Mouse (Mus musculus) limb, embryonic 10.5 days (tissue): Measurements from ENCODE around the gene Arhgef15. TPM values are rescaled to one million over a fixed set of nuclear protein-coding genes. Genes with fewer than 3 reads are reported as not detected.
A peak's percentile ranks its signal among the peaks of the same experiment; 100 is the strongest.
"Not testable (repeated sequence)": the region's sequence is repeated elsewhere in the genome, so short reads cannot be mapped to it uniquely, and the experiment has no call there.

Source experiments
- DNase-seq: peaks from one replicate; pipeline ENCODE4 v3.0.0-alpha.2; 2017; ENCODE audit warnings: low spot score
- H3K27ac ChIP-seq: fragments of 300-500 bp; sonication (generic); 2 replicates; pipeline ENCODE4 v1.5.1; 2016; ENCODE audit warnings: mild to moderate bottlenecking
- H3K27me3 ChIP-seq: fragments of 300-500 bp; sonication (generic); 2 replicates; pipeline ENCODE4 v1.6.1; 2016; ENCODE audit warnings: low read depth, mild to moderate bottlenecking; ENCODE audit not compliant: poor library complexity, severe bottlenecking
- H3K36me3 ChIP-seq: fragments of 300-500 bp; sonication (generic); 2 replicates; pipeline ENCODE4 v1.6.1; 2016; ENCODE audit warnings: mild to moderate bottlenecking, moderate library complexity
- H3K4me1 ChIP-seq: fragments of 300-500 bp; sonication (generic); 2 replicates; pipeline ENCODE4 v1.6.1; 2016
- H3K4me3 ChIP-seq: fragments of 300-500 bp; sonication (generic); 2 replicates; pipeline ENCODE4 v1.5.1; 2016; ENCODE audit warnings: mild to moderate bottlenecking, moderate library complexity
- H3K9me3 ChIP-seq: fragments of 300-500 bp; sonication (generic); replicated peaks from 2 replicates; pipeline ENCODE4 v1.6.1; 2016; ENCODE audit warnings: mild to moderate bottlenecking
- WGBS: fragments of 180-500 bp; shearing (Covaris S2); methylation state at CpG from one replicate; pipeline ENCODE4 v1.1.7; 2016; 5-methylcytosine and 5-hydroxymethylcytosine counted together
- polyA plus RNA-seq: library from polyadenylated mRNA; unstranded; fragments of >200 nt; fragmentation: Nextera tagmentation; extraction: Ambion mirVana; gene quantifications from 2 replicates; pipeline ENCODE4 v1.2.1, GENCODE M21; 2016

Arhgef15 gene
- polyA plus RNA-seq, 1 experiment from 2014 or later = 9.0 TPM

DNA sequence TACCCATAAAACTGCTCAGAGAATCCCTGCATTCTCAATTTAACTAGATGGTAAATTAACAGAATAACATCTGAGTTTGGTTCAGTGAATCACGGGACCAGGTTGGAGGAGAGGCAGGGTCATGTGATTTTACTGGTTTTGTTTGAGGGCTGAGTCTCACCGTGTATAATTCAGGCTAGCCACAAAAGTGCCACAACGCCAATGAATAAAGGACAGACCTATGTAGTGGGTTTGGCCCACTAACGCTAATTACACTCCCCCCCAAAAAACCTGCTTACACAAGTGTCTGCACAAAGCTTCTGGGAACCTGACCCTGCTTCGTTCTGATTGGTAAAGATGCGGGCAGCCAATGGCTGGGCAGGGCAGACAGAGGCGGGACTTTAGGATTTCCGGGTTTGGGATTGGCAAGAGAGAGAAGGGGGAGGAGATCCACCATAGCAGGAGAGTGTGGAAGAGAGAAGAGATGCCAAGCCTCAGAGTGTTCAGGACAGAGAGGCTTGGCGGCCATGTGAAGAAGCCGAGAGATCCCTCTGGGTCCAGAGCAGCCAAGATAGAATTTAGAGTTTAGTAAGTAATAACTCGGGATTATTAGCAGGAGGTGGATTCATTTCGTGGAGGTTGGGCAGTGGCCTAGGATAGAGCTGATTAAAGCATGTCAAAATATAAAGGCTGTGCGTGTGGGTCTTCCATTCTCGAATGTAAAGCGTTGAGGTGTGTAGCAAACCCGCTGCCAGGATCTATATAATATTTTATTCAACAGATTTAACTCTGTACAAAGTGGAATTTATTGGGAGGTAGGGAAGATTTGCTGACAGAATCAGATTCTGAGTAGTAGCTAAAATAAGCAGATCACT, 17.6 kb downstream of the Arhgef15 start:
- peaks cover 15% of the 10 kb centered on the region for H3K4me1 ChIP-seq
- H3K27me3 ChIP-seq = no peaks in the 10 kb centered on the region
- H3K36me3 ChIP-seq = 0 out of 2 replicates have a peak, but pooled peaks cover 2% of the 10 kb centered on the region
- peak overlapping the region; percentile 55 for H3K4me3 ChIP-seq
- DNase-seq = peak; percentile 83
- peak overlapping the region; percentile 82 for H3K27ac ChIP-seq
- H3K9me3 ChIP-seq = no peaks in the 10 kb centered on the region
- 4% methylated on average over 16 of the region's 16 CpGs for WGBS

- not testable (repeated sequence) for H3K4me3 ChIP-seq, H3K27me3 ChIP-seq, DNase-seq, H3K9me3 ChIP-seq, H3K36me3 ChIP-seq, H3K27ac ChIP-seq
- H3K4me1 ChIP-seq = peaks cover 15% of the 10 kb centered on the region
- WGBS = 89% methylated on average over 4 of the region's 4 CpGs
These were observed 20.3 kb downstream of the Arhgef15 start for GRCm38 (mm10) chr11:68936951-68937350.

GRCm38 (mm10) chr11:68933885-68934507, 23.3 kb downstream of the Arhgef15 start:
- H3K4me1 ChIP-seq = peaks cover under 1% of the 10 kb centered on the region; the same call in 1 of the 2 replicates
- H3K27ac ChIP-seq = no peak overlapping the region
- no peaks in the 10 kb centered on the region for H3K9me3 ChIP-seq
- 86% methylated on average over 5 of the region's 5 CpGs for WGBS
- no peaks in the 10 kb centered on the region for H3K36me3 ChIP-seq
- no peak overlapping the region for H3K4me3 ChIP-seq
- no peaks in the 10 kb centered on the region for H3K27me3 ChIP-seq
- no peak for DNase-seq

DNA sequence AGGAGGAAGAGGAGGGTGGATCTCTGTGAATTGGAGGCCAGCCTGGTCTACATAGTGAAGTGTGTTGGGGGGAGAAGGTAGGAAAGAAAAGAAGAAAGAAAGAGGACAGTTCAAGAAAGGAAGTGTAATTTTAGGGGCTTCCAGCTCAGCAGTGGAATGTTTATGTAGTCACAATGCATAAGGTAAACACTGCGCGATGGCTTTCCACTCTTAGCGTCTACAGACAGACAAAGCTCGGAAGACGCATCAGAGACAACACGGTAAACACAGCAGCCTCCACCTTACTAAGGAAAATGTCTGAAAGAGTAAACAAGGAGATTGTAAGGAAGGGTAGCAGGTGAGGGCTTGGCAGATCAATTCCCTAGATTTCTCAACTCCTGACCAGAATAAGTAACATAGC, 27.3 kb downstream of the Arhgef15 start:
- no peak for DNase-seq
- H3K36me3 ChIP-seq = no peaks in the 10 kb centered on the region
- H3K27ac ChIP-seq = no peak overlapping the region
- no peaks in the 10 kb centered on the region for H3K27me3 ChIP-seq
- H3K4me3 ChIP-seq = no peak overlapping the region
- H3K9me3 ChIP-seq = no peaks in the 10 kb centered on the region
- 80% methylated on average over 6 of the region's 6 CpGs for WGBS
- H3K4me1 ChIP-seq = no peaks in the 10 kb centered on the region

DNA sequence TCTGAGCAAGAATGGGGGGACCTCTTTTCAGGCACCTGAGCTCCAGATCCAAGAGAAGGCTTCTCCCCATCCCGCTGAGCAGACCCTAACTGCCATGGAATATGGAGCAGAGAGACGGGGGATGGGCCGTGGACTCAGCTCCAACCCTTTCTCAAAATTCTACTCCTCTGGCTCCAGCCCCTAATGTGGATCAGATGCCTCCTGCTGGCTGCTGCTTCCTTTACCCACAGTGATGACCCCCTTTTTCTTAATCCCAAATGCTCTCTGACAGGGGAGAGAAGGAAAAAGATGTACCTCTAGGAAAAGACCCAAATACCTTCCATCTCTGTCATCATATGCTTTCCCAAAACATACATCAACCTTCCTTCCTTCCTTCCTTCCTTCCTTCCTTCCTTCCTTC, 30.3 kb downstream of the Arhgef15 start, which contains the start of gene Odf4:
Gene Odf4 (minus strand): TSS at position 101 of the 400 bp plus-strand sequence.
- Histone ChIP-seq H3K4me3 (no peak within 1 kb of the TSS), H3K9me3 (no peaks in the 10 kb centered on the region), H3K27ac (no peak within 1 kb of the TSS), H3K27me3 (no peaks in the 10 kb centered on the region), H3K36me3 (no peaks in the 10 kb centered on the region), H3K4me1 (peaks cover 3% of the 10 kb centered on the region; the same call in 1 of the 2 replicates)
- no peak for DNase-seq
- 83% methylated on average over 3 of the region's 3 CpGs for WGBS

DNA sequence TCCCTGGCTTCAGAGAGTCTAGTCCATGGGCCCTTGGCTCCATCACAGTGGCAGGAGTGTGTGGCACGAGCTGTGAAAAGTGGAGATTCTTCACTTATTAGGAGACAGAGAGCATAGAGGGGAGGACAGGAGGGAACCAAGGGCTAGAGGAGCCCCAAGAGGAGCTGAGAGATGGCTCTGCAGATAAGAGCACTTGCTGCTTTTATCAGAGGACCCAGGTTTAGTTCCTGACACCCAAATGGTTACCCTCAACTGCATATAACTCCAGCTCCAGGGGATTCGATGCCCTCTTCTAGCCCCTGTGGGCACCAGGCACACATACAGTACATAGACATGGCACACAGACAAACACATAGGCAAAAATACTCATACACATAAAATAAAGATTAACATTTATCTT, 32.5 kb downstream of the Arhgef15 start:
- Histone ChIP-seq H3K27me3 (no peaks in the 10 kb centered on the region), H3K27ac (no peak overlapping the region), H3K36me3 (no peaks in the 10 kb centered on the region), H3K4me1 (peaks cover 3% of the 10 kb centered on the region; the same call in 1 of the 2 replicates), H3K9me3 (no peaks in the 10 kb centered on the region), H3K4me3 (no peak overlapping the region)
- no peak for DNase-seq
- 87% methylated on average over 2 of the region's 2 CpGs for WGBS

GRCm38 (mm10) chr11:68923191-68923590, 34.1 kb downstream of the Arhgef15 start:
- H3K4me3 ChIP-seq = no peak overlapping the region
- no peaks in the 10 kb centered on the region for H3K27me3 ChIP-seq
- no peak for DNase-seq
- no peaks in the 10 kb centered on the region for H3K36me3 ChIP-seq
- 43% methylated on average over 3 of the region's 3 CpGs for WGBS
- no peak overlapping the region for H3K27ac ChIP-seq
- no peaks in the 10 kb centered on the region for H3K9me3 ChIP-seq
- peaks cover 3% of the 10 kb centered on the region; the same call in 1 of the 2 replicates for H3K4me1 ChIP-seq

- Histone ChIP-seq H3K4me3 (no peak overlapping the region), H3K9me3 (no peaks in the 10 kb centered on the region), H3K27me3 (no peaks in the 10 kb centered on the region), H3K27ac (no peak overlapping the region), H3K36me3 (no peaks in the 10 kb centered on the region), H3K4me1 (peaks cover 14% of the 10 kb centered on the region)
- WGBS = 95% methylated on average over 4 of the region's 4 CpGs
- no peak for DNase-seq
These were observed 42.7 kb downstream of the Arhgef15 start for GRCm38 (mm10) chr11:68914566-68914965.

DNA sequence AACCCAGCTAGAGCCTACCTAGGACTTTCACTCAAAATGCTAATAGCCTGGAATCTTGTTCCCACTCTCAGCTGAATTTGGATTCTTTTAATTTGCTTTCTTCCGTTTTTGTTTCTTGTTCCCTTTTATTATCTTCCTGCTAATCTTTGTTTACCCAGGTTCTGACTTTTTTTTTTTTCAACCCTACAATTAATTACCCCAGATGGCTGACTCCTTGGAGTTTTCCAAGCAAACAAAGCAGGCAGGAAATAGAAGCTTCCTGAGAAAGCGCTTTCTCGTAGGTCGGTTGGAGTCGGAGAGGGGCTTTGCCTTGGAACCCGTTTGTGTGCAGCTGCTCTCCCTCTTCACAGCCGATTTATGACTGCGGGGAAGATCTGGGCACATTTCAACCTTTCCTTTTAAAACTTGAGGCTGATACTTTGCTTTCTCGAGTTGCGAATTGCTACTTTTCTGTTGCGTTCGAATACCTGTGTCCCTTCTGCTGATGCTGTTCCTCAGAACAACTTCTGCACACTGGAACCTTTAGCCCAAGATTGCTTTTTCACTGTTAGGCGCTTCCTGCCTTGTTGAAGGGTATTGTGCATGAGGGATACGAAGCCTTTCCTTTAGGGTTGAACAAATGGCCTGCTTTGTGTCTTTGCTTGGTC, 45.6 kb downstream of the Arhgef15 start:
- H3K4me1 ChIP-seq = peaks cover 19% of the 10 kb centered on the region
- peak overlapping the region; percentile 11; the same call in 1 of the 2 replicates for H3K4me3 ChIP-seq
- WGBS = 46% methylated on average over 14 of the region's 14 CpGs
- H3K9me3 ChIP-seq = no peaks in the 10 kb centered on the region
- peaks cover 10% of the 10 kb centered on the region for H3K36me3 ChIP-seq
- H3K27me3 ChIP-seq = no peaks in the 10 kb centered on the region
- peak overlapping the region; percentile 83 for H3K27ac ChIP-seq
- DNase-seq = no peak

DNA sequence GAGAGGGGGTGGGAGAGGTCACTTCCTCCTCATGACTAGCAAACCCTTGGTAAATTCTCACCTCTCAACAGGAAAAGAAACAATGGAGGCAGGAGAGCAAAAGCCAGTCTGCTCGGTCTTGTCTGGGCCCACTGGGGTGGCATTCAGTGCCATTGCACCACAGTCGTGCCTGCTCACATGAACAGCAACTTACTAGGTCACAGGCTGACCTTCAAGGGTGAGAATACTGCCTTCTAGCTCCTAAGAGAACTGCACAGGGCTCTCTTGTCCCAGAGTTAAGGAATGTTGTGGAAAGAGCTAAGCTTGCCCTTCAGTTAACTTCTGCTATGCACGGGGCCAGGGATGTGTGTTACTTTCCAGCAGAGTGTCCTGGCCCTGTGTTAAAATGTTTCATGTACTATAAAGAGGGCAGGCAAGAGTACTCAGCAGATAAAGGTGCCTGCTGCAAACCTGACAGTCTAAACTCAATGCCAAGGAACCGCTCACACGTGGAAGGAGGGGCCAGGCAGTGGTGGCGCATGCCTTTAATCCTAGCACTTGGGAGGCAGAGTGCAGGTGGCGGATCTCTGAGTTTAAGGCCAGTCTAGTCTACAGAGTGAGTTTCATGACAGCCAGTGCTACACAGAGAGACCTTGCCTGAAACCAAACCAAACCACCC, 48.3 kb downstream of the Arhgef15 start:
- Histone ChIP-seq H3K9me3 (no peaks in the 10 kb centered on the region), H3K4me3 (no peak overlapping the region), H3K27ac (peak overlapping the region; percentile 47; the same call in 1 of the 2 replicates), H3K4me1 (peaks cover 19% of the 10 kb centered on the region), H3K27me3 (no peaks in the 10 kb centered on the region), H3K36me3 (peaks cover 36% of the 10 kb centered on the region)
- no peak for DNase-seq
- 49% methylated on average over 7 of the region's 7 CpGs for WGBS

- H3K36me3 ChIP-seq = peaks cover 53% of the 10 kb centered on the region
- no peaks in the 10 kb centered on the region for H3K9me3 ChIP-seq
- WGBS = 77% methylated on average over 3 of the region's 3 CpGs
- H3K4me1 ChIP-seq = peaks cover 27% of the 10 kb centered on the region
- H3K4me3 ChIP-seq = no peak overlapping the region
- H3K27ac ChIP-seq = no peak overlapping the region
- H3K27me3 ChIP-seq = no peaks in the 10 kb centered on the region
- no peak for DNase-seq
These were observed 50.0 kb downstream of the Arhgef15 start for GRCm38 (mm10) chr11:68907251-68907650.

DNA sequence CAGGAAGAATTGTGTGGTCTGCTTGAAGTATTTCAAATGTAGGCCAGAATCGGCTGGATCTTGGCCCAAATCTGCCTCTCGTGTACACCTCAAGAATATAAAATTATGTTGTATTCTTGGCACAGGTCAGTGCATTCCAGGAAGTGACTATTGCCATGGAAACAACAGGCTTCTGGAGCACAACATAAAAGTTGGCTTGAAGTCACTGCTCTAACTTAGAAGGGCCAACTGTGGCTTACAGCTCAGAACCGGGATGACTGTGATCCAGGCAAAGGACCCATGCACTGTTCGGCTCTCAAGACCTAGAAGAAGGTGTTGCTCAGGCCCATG, 50.9 kb downstream of the Arhgef15 start:
- H3K27ac ChIP-seq = no peak overlapping the region
- H3K4me1 ChIP-seq = peaks cover 19% of the 10 kb centered on the region; the same call in 1 of the 2 replicates
- H3K27me3 ChIP-seq = no peaks in the 10 kb centered on the region
- H3K9me3 ChIP-seq = no peaks in the 10 kb centered on the region
- WGBS = 92% methylated on average over 4 of the region's 4 CpGs
- peaks cover 53% of the 10 kb centered on the region for H3K36me3 ChIP-seq
- H3K4me3 ChIP-seq = no peak overlapping the region
- no peak for DNase-seq
